Mouse (Mus musculus) thymus, adult 2 months (tissue): ENCODE results near the gene Foxo1.

Experiments used
- CTCF ChIP-seq: fragments of 200-500 bp; IDR thresholded peaks from 2 replicates; pipeline ENCODE4 v1.5.1; 2012; ENCODE audit warnings: mild to moderate bottlenecking, control low read depth, low read length, moderate library complexity, borderline replicate concordance; ENCODE audit not compliant: control insufficient read depth, poor library complexity, insufficient read depth; ENCODE audit errors: extremely low read depth
- POLR2A ChIP-seq: fragments of 200-500 bp; IDR thresholded peaks from 2 replicates; pipeline ENCODE4 v1.6.1; 2012; ENCODE audit warnings: mild to moderate bottlenecking, low read length, control low read depth, moderate library complexity; ENCODE audit not compliant: control insufficient read depth, poor library complexity, insufficient read depth; ENCODE audit errors: extremely low read depth

- TF ChIP-seq POLR2A (no peak), CTCF (no peak)
These were observed 27.6 kb downstream of the Foxo1 start for GRCm38 (mm10) chr3:52295688-52296087.
